ENCODE assay signal across 19 mouse cellular contexts in genomic region chr19:56202481-56203130, GRCm38 (mm10).
DNase-seq lines count a peak whose midpoint lies in the region; ATAC-seq and TF ChIP-seq lines count a peak whose summit lies in the region.
"Had no signal": no experiment of that assay in that cellular context is flagged by ENCODE, and none has a peak within 500 bp of the region (broad histone marks: within the 10 kb centered on the region; RNA-seq: fewer than 3 reads in every experiment).

No protein-coding gene starts in this region.

- H3K27ac ChIP-seq in kidney, adult 2 months (ENCODE audit: insufficient read depth, low read depth, low read length) = no peak overlapping the region
- H3K27ac ChIP-seq in heart, embryonic 12.5 days (ENCODE audit: poor library complexity, severe bottlenecking) = no peak overlapping the region
- H3K27ac ChIP-seq: heart, embryonic 15.5 days; hindbrain, embryonic 15.5 days; layer of hippocampus, adult 2 months; limb, embryonic 13.5 days; liver, embryonic 12.5 days; neural tube, embryonic 12.5 days had no signal

- 58% methylated on average over 9 of the region's 9 CpGs for WGBS in kidney, adult 2 months
- 66% methylated on average over 9 of the region's 9 CpGs for WGBS in heart, embryonic 12.5 days

- in situ Hi-C loops in Patski (cut with MboI; ENCODE audit: low pct_unique_long_range_greater_than_20kb) = no loop called here

- no peak overlapping the region for H3K4me2 ChIP-seq in heart, embryonic 12.5 days
- H3K4me2 ChIP-seq: heart, embryonic 15.5 days; hindbrain, embryonic 15.5 days; limb, embryonic 13.5 days; liver, embryonic 12.5 days; neural tube, embryonic 12.5 days had no signal

- peak; percentile 19 for ATAC-seq in Patski
- no peak for ATAC-seq in heart, embryonic 12.5 days (ENCODE audit: insufficient number of reproducible peaks, low FRiP score)
- ATAC-seq: liver, embryonic 12.5 days had no signal

- H3K27me3 ChIP-seq in kidney, adult 2 months (replicated peaks; ENCODE audit: control insufficient read depth, insufficient read depth, low read length) = no peaks in the 10 kb centered on the region
- peaks cover 7% of the 10 kb centered on the region for H3K27me3 ChIP-seq in Patski
- no peaks in the 10 kb centered on the region; the same call in 1 of the 2 replicates for H3K27me3 ChIP-seq in heart, embryonic 12.5 days (replicated peaks)
- H3K27me3 ChIP-seq: heart, embryonic 15.5 days; hindbrain, embryonic 15.5 days; neural tube, embryonic 12.5 days had no signal

- H3K9ac ChIP-seq in heart, embryonic 12.5 days = no peak overlapping the region
- H3K9ac ChIP-seq: forebrain, postnatal 0 days; heart, embryonic 15.5 days; hindbrain, embryonic 15.5 days; limb, embryonic 13.5 days; liver, embryonic 12.5 days; neural tube, embryonic 12.5 days had no signal

- peak; percentile 3 for DNase-seq in kidney, adult 2 months
- no peak for DNase-seq in kidney, postnatal 10 days
- no peak for DNase-seq in Patski (ENCODE audit: low read depth, low spot score)
- peak; percentile 7 to 26 for DNase-seq in adrenal gland, postnatal 36 days
- no peak for DNase-seq in T-cell, adult 2 months (ENCODE audit: low spot score)
- DNase-seq in cerebellum, adult 9-10 months = no peak
- DNase-seq: cerebellum, adult 11 months; layer of hippocampus, postnatal 36 days; right cerebral cortex, adult 18-20 months; thymus, adult 18-20 months had no signal

- no peak overlapping the region for H3K4me3 ChIP-seq in kidney, adult 2 months (ENCODE audit: insufficient read depth, low read depth, low read length)
- no peak overlapping the region for H3K4me3 ChIP-seq in heart, embryonic 12.5 days
- H3K4me3 ChIP-seq: heart, embryonic 15.5 days; hindbrain, embryonic 15.5 days; layer of hippocampus, adult 2 months; limb, embryonic 13.5 days; liver, embryonic 12.5 days; neural tube, embryonic 12.5 days had no signal

- POLR2A ChIA-PET in Patski (lab: Charles Lee) = no interaction called here

- no peaks in the 10 kb centered on the region for H3K4me1 ChIP-seq in kidney, adult 2 months (ENCODE audit: control insufficient read depth, insufficient read depth, low read length)
- no peaks in the 10 kb centered on the region for H3K4me1 ChIP-seq in heart, embryonic 12.5 days (replicated peaks)
- H3K4me1 ChIP-seq: heart, embryonic 15.5 days; hindbrain, embryonic 15.5 days; liver, embryonic 12.5 days; neural tube, embryonic 12.5 days had no signal

- no peak for TF ChIP-seq CTCF in kidney, adult 2 months (conservative IDR thresholded peaks at IDR 0.05; ENCODE audit: insufficient read depth, insufficient read length, low read depth, low read length)
- no peak for TF ChIP-seq CTCF in Patski (IDR thresholded peaks at IDR 0.05)

- no peak for TF ChIP-seq POLR2A in kidney, adult 2 months (IDR thresholded peaks at IDR 0.05; ENCODE audit: low read depth, low read length)

- H3K36me3 ChIP-seq in kidney, adult 2 months (ENCODE audit: control insufficient read depth, insufficient read depth, low read length) = no peaks in the 10 kb centered on the region
- no peaks in the 10 kb centered on the region for H3K36me3 ChIP-seq in heart, embryonic 12.5 days
- H3K36me3 ChIP-seq: G1E; heart, embryonic 15.5 days; hindbrain, embryonic 15.5 days; limb, embryonic 13.5 days; liver, embryonic 12.5 days; neural tube, embryonic 12.5 days had no signal

- no peaks in the 10 kb centered on the region for H3K9me3 ChIP-seq in heart, embryonic 12.5 days (replicated peaks)
- H3K9me3 ChIP-seq: G1E; heart, embryonic 15.5 days; hindbrain, embryonic 15.5 days; limb, embryonic 13.5 days; liver, embryonic 12.5 days; neural tube, embryonic 12.5 days had no signal

- CTCF ChIA-PET in Patski (lab: Charles Lee) = interaction anchor here (0.6 to 2.9 kb wide), 13 partner anchors 8 to 870 kb away, joined by 3 to 26 read pairs (median 5); no protein-coding TSS in a partner anchor

Comparison
In these comparisons a context has a peak if more than half of its experiments do, and no peak if none do; other contexts are left out.
1. DNase-seq: peak in kidney, adult 2 months (single experiment) and adrenal gland, postnatal 36 days (2 of 2); none in kidney, postnatal 10 days (single experiment), Patski (single experiment), T-cell, adult 2 months (single experiment) and cerebellum, adult 9-10 months (single experiment).